Mouse (Mus musculus): ENCODE measurements around the gene Ndufaf5.
"Not testable (repeated sequence)": the region's sequence is repeated elsewhere in the genome, so short reads cannot be mapped to it uniquely, and the experiment has no call there.

DNA sequence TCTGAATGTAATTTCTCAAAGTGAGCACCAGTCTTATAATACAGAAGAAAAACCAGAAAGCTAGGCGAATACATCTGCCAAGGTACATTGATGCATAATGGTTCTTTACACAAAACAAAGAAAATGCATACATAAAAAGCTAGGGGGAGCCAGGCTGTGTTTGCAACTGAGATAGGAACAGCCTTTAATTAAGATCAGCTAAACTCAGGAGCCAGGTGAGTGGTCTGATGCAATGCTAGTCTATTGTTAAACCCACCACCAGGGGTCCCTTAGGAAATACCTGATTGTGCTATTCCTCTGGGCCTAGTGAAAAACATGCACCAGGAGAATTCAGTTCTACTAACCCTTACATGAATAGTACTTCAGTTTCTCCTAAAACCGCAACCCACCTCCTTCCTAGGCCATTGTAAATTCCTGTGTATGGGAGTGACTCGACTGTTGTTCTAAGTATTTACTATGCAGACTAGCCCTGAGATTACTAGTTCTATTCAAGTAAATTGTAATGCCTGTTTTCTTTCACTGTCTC, 15.3 kb downstream of the Ndufaf5 start:
- TF ChIP-seq CTCF (IDR thresholded peaks at IDR 0.05; ENCODE audit: insufficient read depth, low read length); POLR2A (IDR thresholded peaks at IDR 0.05; ENCODE audit: borderline replicate concordance, extremely low read depth, low read depth, low read length): not testable (repeated sequence)
